Mouse (Mus musculus): ENCODE measurements at regions not wholly inside any gene's neighbourhood (a gene's known extent, or its start where the extent isn't known, plus 50 kb on each side); places are given as distances from the start of the nearest gene placed in this dataset.

DNA sequence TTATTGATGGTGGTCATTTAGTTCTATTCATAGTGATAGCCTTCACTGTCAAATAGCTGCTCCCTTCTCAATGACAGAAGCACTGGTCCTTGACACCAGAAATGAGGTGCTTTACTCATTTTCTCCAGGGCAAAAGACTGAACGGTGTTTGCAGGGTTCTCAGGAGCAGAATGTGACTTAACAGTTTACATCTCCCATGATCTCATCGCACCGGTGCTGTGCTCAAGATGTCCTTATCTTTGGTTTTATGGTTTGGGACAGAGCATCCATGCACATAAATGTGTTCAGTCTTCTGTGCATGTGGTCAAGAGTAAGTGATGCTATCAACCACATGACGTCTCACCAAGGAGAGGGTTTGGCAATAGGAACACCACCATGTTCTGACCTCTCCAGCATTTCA is 78.1 kb upstream of the Pdc start:
- WGBS (ENCODE audit: insufficient replicate concordance): 66% methylated on average over 4 of the region's 4 CpGs
- Histone ChIP-seq H3K4me3 (no peak overlapping the region), H3K9ac (no peak overlapping the region), H3K27ac (no peak overlapping the region), H3K4me1 (no peaks in the 10 kb centered on the region), H3K9me3 (replicated peaks) (no peaks in the 10 kb centered on the region), H3K36me3 (no peaks in the 10 kb centered on the region), H3K4me2 (no peak overlapping the region), H3K27me3 (replicated peaks) (no peaks in the 10 kb centered on the region)
- no peak for ATAC-seq

DNA sequence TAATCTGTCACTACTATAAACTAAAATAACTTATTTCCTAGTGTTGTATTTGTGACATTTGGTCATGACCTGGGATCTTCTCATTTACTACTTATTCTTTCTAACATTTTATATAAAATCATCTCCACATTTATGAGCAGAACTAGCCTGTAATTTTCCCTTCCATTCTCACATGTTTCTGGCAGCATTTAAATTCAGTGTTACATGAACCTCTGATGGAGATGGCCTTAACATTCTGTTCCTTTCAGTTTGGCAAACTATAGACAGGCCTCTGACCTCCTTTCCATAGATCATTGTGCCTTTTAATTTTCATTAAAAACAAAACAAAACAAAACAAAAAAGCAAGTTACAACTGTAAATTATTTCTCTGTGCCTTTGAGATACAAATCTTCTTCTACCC is 77.1 kb upstream of the Pdc start:
- H3K9ac ChIP-seq: no peak overlapping the region
- no peak for ATAC-seq

DNA sequence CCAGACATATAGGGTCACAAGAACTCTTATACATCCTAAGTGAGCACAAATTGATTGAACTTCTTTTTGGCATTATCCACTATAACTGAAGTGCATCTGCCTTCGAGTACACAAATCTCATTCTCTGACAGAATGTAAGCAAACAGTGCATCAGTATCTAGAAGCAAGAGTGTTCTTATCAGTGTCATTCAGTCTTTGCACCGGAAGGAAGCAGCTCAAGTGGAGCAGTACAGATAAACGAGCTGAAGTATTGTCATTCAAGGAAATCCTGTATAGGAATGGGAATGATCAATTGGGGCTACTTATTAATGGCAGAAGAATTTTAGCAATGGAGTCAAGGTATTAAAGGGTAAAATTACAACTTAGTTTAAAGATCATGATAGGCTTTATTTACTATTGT is 74.3 kb upstream of the Pdc start:
- H3K9me3 ChIP-seq (replicated peaks): no peaks in the 10 kb centered on the region
- H3K4me2 ChIP-seq: no peak overlapping the region
- 6% methylated on average over 3 of the region's 3 CpGs for whole genome bisulfite sequencing (ENCODE audit: insufficient replicate concordance)
- no peaks in the 10 kb centered on the region for H3K36me3 ChIP-seq
- H3K4me3 ChIP-seq: no peak overlapping the region
- no peaks in the 10 kb centered on the region for H3K4me1 ChIP-seq
- H3K27me3 ChIP-seq (replicated peaks): no peaks in the 10 kb centered on the region
- no peak for ATAC-seq
- no peak overlapping the region for H3K27ac ChIP-seq
- H3K9ac ChIP-seq: no peak overlapping the region

More for the DNA sequence above, 77.1 kb upstream of the Pdc start:
- H3K4me3 ChIP-seq: no peak overlapping the region
- no peaks in the 10 kb centered on the region for H3K27me3 ChIP-seq (replicated peaks)
- no peaks in the 10 kb centered on the region for H3K9me3 ChIP-seq (replicated peaks)
- no peak overlapping the region for H3K27ac ChIP-seq
- H3K36me3 ChIP-seq: no peaks in the 10 kb centered on the region
- H3K4me1 ChIP-seq: no peaks in the 10 kb centered on the region
- no peak overlapping the region for H3K4me2 ChIP-seq

DNA sequence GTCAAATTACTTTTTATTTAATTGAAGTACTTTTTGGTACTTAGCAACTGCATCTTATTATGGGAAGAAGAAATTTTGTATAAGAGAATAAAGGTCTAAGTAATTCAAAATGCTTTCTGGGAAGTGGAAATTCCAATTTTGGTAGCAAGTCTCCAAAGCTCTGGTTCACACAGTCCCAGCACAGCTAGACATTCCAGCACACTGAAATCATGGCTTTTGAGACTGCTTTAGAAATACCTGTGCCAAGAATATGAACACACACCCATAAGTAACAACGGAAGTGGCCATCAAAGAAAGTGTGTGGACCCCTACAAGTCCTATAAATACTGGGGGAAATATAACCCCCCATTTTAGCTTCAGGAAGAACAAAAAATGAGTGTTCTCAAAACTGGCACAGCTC is 67.8 kb upstream of the Pdc start:
- Histone ChIP-seq H3K4me1 (no peaks in the 10 kb centered on the region), H3K36me3 (no peaks in the 10 kb centered on the region), H3K27ac (no peak overlapping the region), H3K27me3 (replicated peaks) (no peaks in the 10 kb centered on the region), H3K4me2 (no peak overlapping the region), H3K9ac (no peak overlapping the region), H3K4me3 (no peak overlapping the region), H3K9me3 (replicated peaks) (no peaks in the 10 kb centered on the region)
- ATAC-seq: no peak
- WGBS (ENCODE audit: insufficient replicate concordance): 78% methylated on average over 1 of the region's 1 CpGs

DNA sequence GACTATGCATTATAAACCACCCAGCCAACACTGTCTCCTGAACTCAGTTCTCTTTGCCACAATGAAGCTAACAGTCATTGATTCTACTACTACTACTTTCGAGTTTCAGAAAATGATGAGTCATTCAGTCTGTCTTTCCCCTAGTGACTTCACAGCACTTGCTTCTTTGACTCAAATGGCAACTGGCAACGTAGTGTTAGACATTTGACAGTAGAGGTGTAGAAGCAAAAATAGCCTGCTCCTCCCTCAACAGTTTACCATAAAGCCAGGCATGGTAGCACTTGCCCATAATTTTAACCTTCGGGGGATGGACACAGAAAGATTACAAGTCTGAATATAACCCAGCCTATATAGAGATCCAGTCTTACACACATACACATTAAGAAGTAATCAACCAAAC is 67.3 kb upstream of the Pdc start:
- Histone ChIP-seq H3K27ac (no peak overlapping the region), H3K4me2 (no peak overlapping the region), H3K4me1 (no peaks in the 10 kb centered on the region), H3K4me3 (no peak overlapping the region), H3K36me3 (no peaks in the 10 kb centered on the region), H3K9ac (no peak overlapping the region), H3K27me3 (replicated peaks) (no peaks in the 10 kb centered on the region), H3K9me3 (replicated peaks) (no peaks in the 10 kb centered on the region)
- 52% methylated on average over 3 of the region's 3 CpGs for WGBS (ENCODE audit: insufficient replicate concordance)
- ATAC-seq: no peak

DNA sequence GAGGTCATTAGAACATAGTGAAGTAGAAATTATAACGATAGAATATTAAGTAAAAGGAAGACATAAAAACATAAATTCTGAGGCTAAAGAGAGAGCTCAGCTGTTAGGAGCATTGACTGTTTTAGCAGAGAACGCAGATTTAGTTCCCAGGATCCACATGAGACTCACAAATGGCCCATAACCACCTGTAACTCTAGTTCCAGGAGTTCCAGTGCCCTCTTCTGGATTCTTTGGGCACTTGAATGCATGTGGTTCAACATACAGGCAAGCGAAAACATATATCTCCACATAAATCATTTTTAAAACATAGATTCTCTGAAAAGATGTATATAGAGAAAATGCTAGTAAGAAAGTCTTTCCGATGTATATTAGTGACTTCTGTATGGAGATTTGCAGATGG is 61.6 kb upstream of the Pdc start:
- no peaks in the 10 kb centered on the region for H3K27me3 ChIP-seq (replicated peaks)
- no peak overlapping the region for H3K9ac ChIP-seq
- H3K4me2 ChIP-seq: no peak overlapping the region
- H3K36me3 ChIP-seq: no peaks in the 10 kb centered on the region
- H3K9me3 ChIP-seq (replicated peaks): no peaks in the 10 kb centered on the region
- no peaks in the 10 kb centered on the region for H3K4me1 ChIP-seq
- no peak for ATAC-seq
- 53% methylated on average over 4 of the region's 4 CpGs for WGBS (ENCODE audit: insufficient replicate concordance)
- no peak overlapping the region for H3K27ac ChIP-seq
- H3K4me3 ChIP-seq: no peak overlapping the region

DNA sequence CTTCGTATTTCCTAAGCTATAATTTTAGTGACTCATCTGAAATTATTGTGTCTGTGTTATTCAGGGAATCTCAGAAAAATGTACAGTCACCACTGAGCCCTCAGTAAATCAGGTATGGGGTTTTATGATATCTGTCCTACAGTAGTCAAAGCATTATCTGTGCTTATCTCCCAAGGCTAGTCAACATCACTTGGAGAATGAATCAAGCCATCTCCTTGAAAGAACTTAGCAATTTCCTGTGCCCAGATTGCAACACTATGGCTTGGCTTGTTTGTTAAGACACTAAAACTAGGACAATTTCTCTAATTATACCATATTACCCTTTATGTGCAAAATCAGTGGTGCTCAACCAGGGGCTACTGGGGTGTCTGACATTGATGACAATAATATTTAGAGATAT is 58.9 kb upstream of the Pdc start:
- ATAC-seq: no peak
- no peak overlapping the region for H3K4me3 ChIP-seq
- no peak overlapping the region for H3K27ac ChIP-seq
- 70% methylated on average over 1 of the region's 1 CpGs for WGBS (ENCODE audit: insufficient replicate concordance)
- H3K9ac ChIP-seq: no peak overlapping the region
- H3K9me3 ChIP-seq (replicated peaks): no peaks in the 10 kb centered on the region
- no peaks in the 10 kb centered on the region for H3K27me3 ChIP-seq (replicated peaks)
- H3K4me1 ChIP-seq: no peaks in the 10 kb centered on the region
- no peak overlapping the region for H3K4me2 ChIP-seq
- no peaks in the 10 kb centered on the region for H3K36me3 ChIP-seq

DNA sequence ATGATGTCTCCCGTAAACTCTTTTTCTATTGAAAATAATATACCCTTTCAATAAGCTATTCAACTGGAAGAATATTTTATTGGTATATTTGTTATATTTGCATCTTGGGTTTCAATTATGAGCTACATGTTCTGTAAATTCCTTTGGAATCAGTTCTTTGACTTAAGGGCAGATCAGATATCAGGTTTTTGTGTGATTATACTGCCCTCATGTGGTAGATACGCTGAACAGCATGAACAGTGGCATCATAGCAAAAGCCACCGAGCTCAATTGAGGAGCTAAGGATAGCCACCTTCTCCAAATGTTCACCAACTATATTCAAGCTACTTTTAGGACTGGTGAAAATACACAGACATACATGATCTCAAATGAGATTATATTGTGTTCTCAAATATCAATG is 52.7 kb upstream of the Pdc start:
- no peak for ATAC-seq
- H3K9ac ChIP-seq: no peak overlapping the region
- H3K4me2 ChIP-seq: no peak overlapping the region
- 31% methylated on average over 3 of the region's 3 CpGs for WGBS (ENCODE audit: insufficient replicate concordance)
- no peak overlapping the region for H3K27ac ChIP-seq
- no peak overlapping the region for H3K4me3 ChIP-seq
- no peaks in the 10 kb centered on the region for H3K27me3 ChIP-seq (replicated peaks)
- H3K4me1 ChIP-seq: no peaks in the 10 kb centered on the region
- no peaks in the 10 kb centered on the region for H3K9me3 ChIP-seq (replicated peaks)
- no peaks in the 10 kb centered on the region for H3K36me3 ChIP-seq

DNA sequence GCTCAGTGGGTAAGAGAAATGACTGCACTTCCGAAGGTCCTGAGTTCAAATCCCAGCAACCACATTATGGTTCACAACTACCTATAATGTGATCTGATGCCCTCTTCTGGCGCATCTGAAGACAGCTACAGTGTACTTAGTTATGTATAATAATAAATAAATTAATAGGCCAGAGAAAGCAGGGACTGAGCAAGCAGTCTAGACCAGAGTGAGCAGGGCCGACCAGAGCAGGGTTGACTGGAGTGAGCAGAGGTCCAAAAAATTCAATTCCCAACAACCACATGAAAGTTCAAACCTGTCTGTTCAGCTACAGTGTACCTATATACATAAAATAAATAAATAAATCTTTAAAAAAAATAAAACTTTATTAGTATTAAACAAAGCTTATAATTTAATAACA is 52.2 kb upstream of the Pdc start:
- Histone ChIP-seq H3K27me3 (replicated peaks) (no peaks in the 10 kb centered on the region), H3K4me3 (no peak overlapping the region), H3K9me3 (replicated peaks) (no peaks in the 10 kb centered on the region), H3K4me2 (no peak overlapping the region), H3K27ac (no peak overlapping the region), H3K9ac (no peak overlapping the region), H3K4me1 (no peaks in the 10 kb centered on the region), H3K36me3 (no peaks in the 10 kb centered on the region)
- ATAC-seq: no peak
- WGBS (ENCODE audit: insufficient replicate concordance): 66% methylated on average over 3 of the region's 3 CpGs

Data from liver, embryonic 12.5 days (tissue).